Mouse (Mus musculus) testis, postnatal 10 days (tissue): Measurements from ENCODE around the gene Dmgdh.

Experiments
- DNase-seq: peaks from one replicate; pipeline ENCODE4 v3.0.0; 2021; ENCODE audit warnings: low spot score

The Dmgdh gene

DNA sequence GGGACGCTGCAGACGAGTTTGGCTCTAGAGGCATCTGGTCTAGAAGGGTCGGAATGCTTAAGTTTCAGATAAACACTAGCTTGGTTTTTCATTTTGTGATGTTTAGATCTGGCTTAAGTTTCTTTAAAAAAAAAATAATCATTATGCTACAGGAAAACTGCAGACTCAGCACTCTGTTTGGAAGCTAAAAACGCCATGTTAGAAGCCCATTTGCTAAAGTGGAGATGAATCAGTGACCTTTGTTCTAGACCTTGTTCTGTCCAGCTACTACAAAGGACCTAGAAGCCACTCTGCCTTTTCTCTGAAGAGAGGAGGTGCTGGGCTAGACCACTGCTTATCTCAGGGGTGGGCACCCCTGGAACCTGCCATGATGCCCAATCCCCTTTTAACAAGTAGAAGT is 36.1 kb downstream of the Dmgdh start:
- no peak for DNase-seq

DNA sequence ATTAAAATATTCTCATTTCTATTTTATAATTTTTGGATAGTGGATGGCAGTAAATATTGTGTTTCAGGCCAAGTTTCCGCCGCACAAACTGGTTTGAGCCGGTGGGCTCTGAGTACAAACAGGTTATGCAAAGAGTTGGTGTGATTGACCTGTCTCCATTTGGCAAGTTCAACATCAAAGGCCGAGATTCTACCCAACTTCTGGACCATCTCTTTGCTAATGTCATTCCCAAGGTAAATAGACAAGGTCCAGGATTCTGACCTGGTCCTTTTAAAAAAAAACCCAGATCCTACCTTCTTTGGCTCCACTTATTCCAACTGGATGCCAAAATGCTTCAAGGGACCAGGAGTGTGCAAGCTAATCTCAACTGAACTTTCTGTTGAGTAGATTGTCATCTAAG is 37.0 kb downstream of the Dmgdh start:
- no peak for DNase-seq

GRCm38 (mm10) chr13:93712362-93712761 is 38.1 kb downstream of the Dmgdh start:
- DNase-seq, result no peak

- DNase-seq, result no peak
Measured at GRCm38 (mm10) chr13:93713826-93714225, 39.6 kb downstream of the Dmgdh start.

DNA sequence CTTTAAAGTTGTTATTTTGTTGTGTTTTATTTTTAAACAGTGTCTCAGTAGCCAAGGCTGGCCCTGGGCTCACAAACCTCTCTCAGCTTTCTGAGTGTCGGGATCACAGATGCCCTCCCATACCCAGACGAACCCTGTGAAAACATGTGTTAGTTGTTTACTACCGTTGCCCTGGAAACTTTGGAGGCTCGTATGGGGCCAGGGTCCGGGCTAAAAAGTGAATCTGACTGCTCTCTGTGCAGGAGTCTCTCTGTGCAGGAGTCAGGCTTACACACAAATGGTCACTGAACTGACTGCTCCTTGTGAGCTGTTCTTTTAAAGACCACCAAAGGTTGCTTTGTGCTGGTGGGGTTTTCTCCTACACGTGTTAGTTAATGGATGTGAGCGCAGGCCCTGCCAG is 42.9 kb downstream of the Dmgdh start:
- DNase-seq, result no peak

DNA sequence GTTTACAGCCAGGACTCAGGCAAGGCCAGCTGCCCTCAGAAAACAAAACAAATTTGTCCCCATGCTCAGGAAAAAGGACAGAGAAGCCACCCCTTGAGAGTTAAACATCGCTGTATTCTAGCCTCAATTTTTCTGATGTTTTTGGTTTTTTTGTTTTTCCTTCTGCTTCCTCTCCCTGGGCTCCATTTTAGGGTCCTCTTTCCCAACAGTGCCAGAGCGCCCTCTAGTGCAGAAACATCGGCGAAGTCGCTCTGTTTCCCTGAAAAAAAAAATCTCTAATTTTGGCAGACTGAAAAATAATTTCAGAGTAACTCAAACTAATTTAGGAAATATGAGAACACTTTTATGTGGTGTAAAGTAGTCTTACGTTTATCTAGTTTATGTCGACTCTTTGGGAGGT is 44.7 kb downstream of the Dmgdh start:
- DNase-seq, result peak; percentile 91

- DNase-seq, result no peak
Measured at GRCm38 (mm10) chr13:93721916-93722315, 47.7 kb downstream of the Dmgdh start.

- DNase-seq, result no peak
Measured at GRCm38 (mm10) chr13:93723455-93723854, 49.2 kb downstream of the Dmgdh start.

DNA sequence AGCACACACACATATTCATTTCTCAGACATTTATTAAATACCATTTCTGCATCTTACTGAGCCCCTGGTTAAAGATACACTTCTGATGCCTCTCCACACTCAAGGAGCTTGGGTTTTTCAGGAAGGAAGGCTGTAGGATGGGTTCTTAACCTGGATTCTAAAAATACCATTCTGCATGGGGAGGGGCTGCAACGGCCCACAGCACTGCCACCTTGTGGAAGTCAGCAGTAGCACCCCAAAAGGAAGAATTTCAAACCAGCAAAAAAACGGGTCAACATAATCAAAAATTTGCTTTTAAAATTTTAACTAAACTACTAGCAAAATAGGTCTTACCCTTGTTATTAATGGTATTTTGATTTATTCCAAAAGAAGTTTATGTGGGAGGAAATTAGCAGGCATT is 50.0 kb downstream of the Dmgdh start:
- peak; percentile 46 for DNase-seq

DNA sequence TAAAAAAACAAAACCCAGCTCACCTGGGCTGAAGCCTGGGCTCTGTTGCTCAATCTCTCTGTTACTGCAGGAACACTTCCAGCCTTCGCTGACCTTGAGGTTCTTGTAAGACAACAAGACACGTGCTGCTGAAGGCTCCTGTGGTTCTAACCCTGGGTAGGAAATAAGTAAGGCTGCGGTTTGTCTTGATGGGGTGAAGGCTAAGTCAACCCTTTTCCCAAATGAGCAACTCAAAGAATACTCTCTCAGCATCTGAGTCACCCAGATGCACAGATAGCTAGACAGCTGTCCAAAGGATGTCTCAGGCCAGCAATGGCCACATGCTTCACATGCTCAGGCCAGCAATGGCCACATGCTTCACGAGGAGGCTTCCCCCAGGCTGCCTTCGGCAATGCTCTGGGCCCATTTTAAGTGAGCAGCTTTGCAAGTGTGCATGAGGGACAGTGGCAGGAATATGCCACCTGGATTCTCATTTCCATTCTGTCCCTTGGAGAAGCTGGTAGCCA is 61.0 kb downstream of the Dmgdh start:
- DNase-seq, result no peak

DNA sequence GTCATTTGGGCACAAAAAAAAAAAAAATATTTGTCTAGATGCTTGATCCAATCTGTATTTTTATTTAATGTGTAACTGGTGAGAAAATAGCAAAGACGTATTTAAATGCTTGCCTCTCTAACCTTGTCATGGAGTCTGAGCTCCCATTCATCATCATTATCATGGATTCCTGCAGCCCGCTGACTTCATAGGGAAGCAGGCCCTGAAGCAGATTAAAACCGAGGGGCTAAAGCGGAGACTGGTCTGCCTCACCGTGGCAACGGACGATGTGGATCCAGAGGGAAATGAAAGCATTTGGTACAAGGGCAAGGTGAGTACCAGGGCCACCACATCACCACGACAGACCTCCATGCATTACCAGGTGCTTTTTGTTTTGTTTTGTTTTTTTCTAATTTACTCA is 69.9 kb downstream of the Dmgdh start:
- DNase-seq, result no peak

- no peak for DNase-seq
Measured at GRCm38 (mm10) chr13:93752597-93753400, 78.6 kb downstream of the Dmgdh start.

DNA sequence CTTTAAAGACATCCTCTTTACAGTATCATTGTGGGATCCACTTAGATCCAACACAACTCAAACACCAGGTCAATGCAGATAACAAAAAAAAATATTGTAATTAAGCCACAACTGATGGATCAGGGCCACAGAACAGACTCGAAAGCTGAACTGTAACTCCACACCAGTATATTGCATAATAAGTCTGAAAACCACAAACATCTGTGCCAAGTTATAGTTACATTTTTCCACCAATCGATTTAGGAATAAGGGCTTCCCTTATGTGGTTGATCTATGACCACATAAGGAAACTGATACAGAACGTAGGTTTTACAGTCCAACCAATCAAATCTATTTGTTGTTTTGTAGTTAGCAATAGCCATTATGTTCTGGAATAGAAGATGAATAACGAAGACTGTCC is 80.9 kb downstream of the Dmgdh start:
- DNase-seq, result no peak

DNA sequence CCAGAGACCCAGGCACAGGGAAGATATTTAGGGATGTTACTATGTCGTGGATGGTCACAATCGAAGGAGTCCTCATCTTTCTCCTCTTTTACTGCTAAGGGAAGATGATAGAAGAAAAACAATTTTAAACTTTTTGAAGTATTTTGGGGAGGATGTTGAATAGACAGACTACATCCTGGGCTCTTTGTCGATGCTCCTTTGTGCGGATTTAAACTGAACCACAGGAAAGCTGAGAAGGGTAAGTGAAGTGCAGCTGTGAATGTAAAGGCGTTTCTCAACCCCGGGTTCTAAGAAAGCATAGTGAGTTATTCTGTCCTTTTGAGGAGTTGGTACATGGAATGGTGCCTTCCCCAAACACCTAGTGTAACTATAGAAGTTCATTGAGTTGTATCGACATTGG is 82.4 kb downstream of the Dmgdh start:
- DNase-seq, result no peak

GRCm38 (mm10) chr13:93757514-93757913 is 83.3 kb downstream of the Dmgdh start:
- no peak for DNase-seq

DNA sequence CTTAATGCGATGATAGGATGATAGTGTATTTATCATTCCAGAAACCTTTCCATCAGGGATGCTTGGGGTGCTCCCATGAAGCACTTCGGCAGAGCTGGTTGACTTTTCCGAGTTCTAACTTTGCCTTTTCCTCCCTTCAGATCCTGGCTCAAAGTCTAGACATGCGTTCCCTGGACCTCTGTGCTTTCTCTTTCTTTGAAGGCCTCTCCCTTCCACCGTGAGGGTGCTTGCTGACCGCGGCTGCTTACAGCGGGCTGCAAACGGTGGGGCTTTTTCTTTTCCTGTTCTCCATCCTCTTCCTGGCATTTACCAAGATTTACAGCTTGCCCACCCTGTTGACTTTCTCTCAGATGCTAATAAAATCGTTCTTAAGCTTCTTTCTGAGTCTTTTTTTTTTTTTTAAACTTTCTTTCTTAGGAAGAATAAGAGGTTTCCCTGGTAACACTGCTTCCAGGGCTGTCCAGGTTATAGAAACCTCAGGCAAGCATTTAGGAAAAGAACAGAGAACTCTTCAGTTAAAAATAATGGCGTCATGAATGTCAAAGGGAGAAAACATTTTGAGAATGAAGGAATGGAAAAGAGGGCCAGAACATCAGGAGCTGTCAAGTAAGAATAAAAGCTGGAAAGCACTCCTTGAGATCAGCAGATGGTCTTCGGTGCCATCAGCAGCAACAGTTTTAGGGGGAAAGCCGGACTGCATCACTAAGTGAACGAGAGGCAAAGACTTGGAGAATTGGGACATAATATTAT is 84.1 kb downstream of the Dmgdh start:
- DNase-seq, result no peak

- no peak for DNase-seq
Measured at GRCm38 (mm10) chr13:93761831-93762230, 87.6 kb downstream of the Dmgdh start.

DNA sequence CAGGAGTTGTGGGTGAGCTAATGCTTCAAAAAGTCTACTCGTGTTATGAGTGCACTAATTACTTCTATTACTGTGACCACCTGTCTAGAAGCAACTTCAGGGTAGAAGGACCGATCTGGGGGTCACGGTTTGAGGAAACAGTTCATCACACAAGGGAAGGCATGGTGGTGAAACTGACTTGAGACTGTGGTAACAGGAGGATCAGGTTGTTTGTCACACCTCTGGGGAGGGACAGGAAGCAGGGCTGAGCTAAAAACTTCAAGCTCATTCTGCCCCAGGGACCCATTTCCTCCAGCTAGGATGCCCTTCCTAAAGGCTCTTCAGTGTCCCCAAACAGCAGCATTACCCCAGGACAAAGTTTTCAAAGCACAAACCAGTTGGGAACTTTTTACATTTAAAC is 88.6 kb downstream of the Dmgdh start:
- DNase-seq, result no peak

DNA sequence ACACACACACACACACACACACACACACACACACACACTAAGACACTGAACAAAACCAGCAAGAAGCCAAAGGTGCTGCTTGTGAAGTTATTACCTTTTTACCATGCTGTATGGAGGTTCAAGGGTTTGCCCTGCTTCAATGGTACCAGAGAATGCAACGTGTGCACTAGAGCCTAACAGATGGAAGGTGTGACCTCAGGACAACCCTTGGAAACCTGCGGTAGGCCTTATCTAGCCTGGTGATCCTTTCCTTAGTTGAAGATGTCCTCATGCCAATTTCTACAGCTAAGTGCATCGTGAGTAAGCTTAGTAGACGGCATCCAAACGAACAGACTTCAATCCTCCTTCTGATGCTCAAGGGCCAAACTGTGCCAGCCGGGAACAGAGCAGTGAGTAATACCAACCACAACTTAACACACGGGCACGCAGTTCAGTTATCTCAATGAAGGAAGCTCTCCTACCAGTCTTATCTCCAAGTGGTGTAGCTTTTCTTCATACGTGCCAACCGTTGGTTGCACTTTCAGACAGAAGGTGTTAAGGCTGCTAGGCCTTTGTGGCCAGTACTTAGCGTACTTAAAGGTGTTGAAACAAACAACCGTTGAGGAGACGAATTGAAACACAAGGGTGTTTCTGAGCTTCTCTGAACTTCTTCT is 90.2 kb downstream of the Dmgdh start:
- no peak for DNase-seq

- DNase-seq, result no peak
Measured at GRCm38 (mm10) chr13:93771031-93771587, 96.9 kb downstream of the Dmgdh start.

- peak; percentile 86 for DNase-seq
Measured at GRCm38 (mm10) chr13:93771588-93772278, 97.5 kb downstream of the Dmgdh start, which contains the start of gene Arsb. Arsb (plus strand) TSS chr13:93771630.

- no peak for DNase-seq
Measured at GRCm38 (mm10) chr13:93772279-93772636, 98.0 kb downstream of the Dmgdh start.
